Mouse (Mus musculus): Measurements from ENCODE around the gene Atp11a. TPM values are rescaled to one million over a fixed set of nuclear protein-coding genes. Genes with fewer than 3 reads are reported as not detected.
A peak's percentile ranks its signal among the peaks of the same experiment; 100 is the strongest.

Gene Atp11a
- 7.5 and 7.7 TPM in 2 replicates for polyA plus RNA-seq (2012; ENCODE audit: insufficient read depth, low replicate concordance)

- H3K4me3 ChIP-seq (replicated peaks), result peak within 1 kb of the TSS; percentile 91
- TF ChIP-seq GATA1 (IDR thresholded peaks at IDR 0.05; ENCODE audit: borderline replicate concordance, low read length), result no peak
- no peak for TF ChIP-seq FLI1 (IDR thresholded peaks at IDR 0.05; ENCODE audit: low read length)
- no peaks in the 10 kb centered on the region for H3K9me3 ChIP-seq
- no peaks in the 10 kb centered on the region for H3K36me3 ChIP-seq (replicated peaks; ENCODE audit: low read length)
- peaks cover 29% of the 10 kb centered on the region for H3K4me1 ChIP-seq
- H3K27me3 ChIP-seq (replicated peaks), result peaks cover 70% of the 10 kb centered on the region
Observed at GRCm38 (mm10) chr8:12756391-12757157, at the start of gene Atp11a. TSS of gene Atp11a (plus strand) at chr8:12757014.

- TF ChIP-seq FLI1 (IDR thresholded peaks at IDR 0.05; ENCODE audit: low read length) (no peak), GATA1 (IDR thresholded peaks at IDR 0.05; ENCODE audit: borderline replicate concordance, low read length) (no peak)
- H3K4me1 ChIP-seq, result peaks cover 39% of the 10 kb centered on the region
- H3K9me3 ChIP-seq, result peaks cover 25% of the 10 kb centered on the region
- H3K36me3 ChIP-seq (replicated peaks; ENCODE audit: low read length), result no peaks in the 10 kb centered on the region
- peak overlapping the region; percentile 85 for H3K4me3 ChIP-seq (replicated peaks)
- H3K27me3 ChIP-seq (replicated peaks), result peaks cover 57% of the 10 kb centered on the region
Observed at GRCm38 (mm10) chr8:12711623-12712022, 45.2 kb upstream of the Atp11a start.

GRCm38 (mm10) chr8:12715861-12716585 lies 40.8 kb upstream of the Atp11a start:
- H3K4me3 ChIP-seq (replicated peaks), result no peak overlapping the region
- no peaks in the 10 kb centered on the region for H3K36me3 ChIP-seq (replicated peaks; ENCODE audit: low read length)
- H3K9me3 ChIP-seq, result peaks cover 10% of the 10 kb centered on the region
- no peak for TF ChIP-seq FLI1 (IDR thresholded peaks at IDR 0.05; ENCODE audit: low read length)
- no peak for TF ChIP-seq GATA1 (IDR thresholded peaks at IDR 0.05; ENCODE audit: borderline replicate concordance, low read length)
- H3K27me3 ChIP-seq (replicated peaks), result peaks cover 41% of the 10 kb centered on the region
- peaks cover 39% of the 10 kb centered on the region for H3K4me1 ChIP-seq

GRCm38 (mm10) chr8:12719091-12719490 lies 37.7 kb upstream of the Atp11a start:
- Histone ChIP-seq H3K9me3 (peaks cover 10% of the 10 kb centered on the region), H3K4me1 (peaks cover 22% of the 10 kb centered on the region), H3K4me3 (replicated peaks) (no peak overlapping the region), H3K36me3 (replicated peaks; ENCODE audit: low read length) (no peaks in the 10 kb centered on the region), H3K27me3 (replicated peaks) (peaks cover 41% of the 10 kb centered on the region)
- TF ChIP-seq GATA1 (IDR thresholded peaks at IDR 0.05; ENCODE audit: borderline replicate concordance, low read length) (no peak), FLI1 (IDR thresholded peaks at IDR 0.05; ENCODE audit: low read length) (no peak)

- no peak for TF ChIP-seq FLI1 (IDR thresholded peaks at IDR 0.05; ENCODE audit: low read length)
- no peak for TF ChIP-seq GATA1 (IDR thresholded peaks at IDR 0.05; ENCODE audit: borderline replicate concordance, low read length)
- H3K4me1 ChIP-seq, result no peaks in the 10 kb centered on the region
- peaks cover 12% of the 10 kb centered on the region for H3K9me3 ChIP-seq
- no peak overlapping the region for H3K4me3 ChIP-seq (replicated peaks)
- H3K27me3 ChIP-seq (replicated peaks), result peaks cover 41% of the 10 kb centered on the region
- no peaks in the 10 kb centered on the region for H3K36me3 ChIP-seq (replicated peaks; ENCODE audit: low read length)
Observed at GRCm38 (mm10) chr8:12728644-12729043, 28.2 kb upstream of the Atp11a start.

- TF ChIP-seq FLI1 (IDR thresholded peaks at IDR 0.05; ENCODE audit: low read length) (no peak), GATA1 (IDR thresholded peaks at IDR 0.05; ENCODE audit: borderline replicate concordance, low read length) (no peak)
- Histone ChIP-seq H3K36me3 (replicated peaks; ENCODE audit: low read length) (no peaks in the 10 kb centered on the region), H3K4me3 (replicated peaks) (no peak overlapping the region), H3K9me3 (peaks cover 12% of the 10 kb centered on the region), H3K4me1 (peaks cover 10% of the 10 kb centered on the region), H3K27me3 (replicated peaks) (peaks cover 44% of the 10 kb centered on the region)
Observed at GRCm38 (mm10) chr8:12730780-12731179, 26.0 kb upstream of the Atp11a start.

GRCm38 (mm10) chr8:12732431-12732830 lies 24.4 kb upstream of the Atp11a start:
- Histone ChIP-seq H3K4me3 (replicated peaks) (no peak overlapping the region), H3K9me3 (peaks cover 12% of the 10 kb centered on the region), H3K27me3 (replicated peaks) (peaks cover 51% of the 10 kb centered on the region), H3K36me3 (replicated peaks; ENCODE audit: low read length) (no peaks in the 10 kb centered on the region), H3K4me1 (peaks cover 14% of the 10 kb centered on the region)
- TF ChIP-seq GATA1 (IDR thresholded peaks at IDR 0.05; ENCODE audit: borderline replicate concordance, low read length), result no peak
- no peak for TF ChIP-seq FLI1 (IDR thresholded peaks at IDR 0.05; ENCODE audit: low read length)

- Histone ChIP-seq H3K9me3 (peaks cover 9% of the 10 kb centered on the region), H3K36me3 (replicated peaks; ENCODE audit: low read length) (no peaks in the 10 kb centered on the region), H3K4me1 (peaks cover 14% of the 10 kb centered on the region), H3K4me3 (replicated peaks) (no peak overlapping the region), H3K27me3 (replicated peaks) (peaks cover 51% of the 10 kb centered on the region)
- TF ChIP-seq GATA1 (IDR thresholded peaks at IDR 0.05; ENCODE audit: borderline replicate concordance, low read length) (no peak), FLI1 (IDR thresholded peaks at IDR 0.05; ENCODE audit: low read length) (no peak)
Observed at GRCm38 (mm10) chr8:12739113-12739512, 17.7 kb upstream of the Atp11a start.

GRCm38 (mm10) chr8:12743390-12743789 lies 13.4 kb upstream of the Atp11a start:
- Histone ChIP-seq H3K9me3 (peaks cover 27% of the 10 kb centered on the region), H3K36me3 (replicated peaks; ENCODE audit: low read length) (no peaks in the 10 kb centered on the region), H3K27me3 (replicated peaks) (peaks cover 44% of the 10 kb centered on the region), H3K4me3 (replicated peaks) (no peak overlapping the region), H3K4me1 (no peaks in the 10 kb centered on the region; the same call in 1 of the 2 replicates)
- no peak for TF ChIP-seq FLI1 (IDR thresholded peaks at IDR 0.05; ENCODE audit: low read length)
- TF ChIP-seq GATA1 (IDR thresholded peaks at IDR 0.05; ENCODE audit: borderline replicate concordance, low read length), result no peak

- TF ChIP-seq GATA1 (IDR thresholded peaks at IDR 0.05; ENCODE audit: borderline replicate concordance, low read length), result no peak
- no peak for TF ChIP-seq FLI1 (IDR thresholded peaks at IDR 0.05; ENCODE audit: low read length)
- Histone ChIP-seq H3K4me1 (no peaks in the 10 kb centered on the region; the same call in 1 of the 2 replicates), H3K9me3 (peaks cover 29% of the 10 kb centered on the region), H3K27me3 (replicated peaks) (peaks cover 60% of the 10 kb centered on the region), H3K4me3 (replicated peaks) (no peak overlapping the region), H3K36me3 (replicated peaks; ENCODE audit: low read length) (no peaks in the 10 kb centered on the region)
Observed at GRCm38 (mm10) chr8:12748183-12748582, 8.6 kb upstream of the Atp11a start.

All from megakaryocyte, embryonic 14.5 days (primary cell).